Mouse (Mus musculus): ENCODE data around the gene Cln6.

GRCm38 (mm10) chr9:62810095-62810494 lies 28.5 kb upstream of the Cln6 start:
- no peak for TF ChIP-seq CTCF (IDR thresholded peaks at IDR 0.05; ENCODE audit: low read depth, low read length)
- no peak for TF ChIP-seq POLR2A (IDR thresholded peaks at IDR 0.05; ENCODE audit: extremely low read depth, insufficient read depth, low read length)

Measured in liver, adult 2 months (tissue).